Mouse (Mus musculus): ENCODE measurements around the gene Cspg4. TPM values are rescaled to one million over a fixed set of nuclear protein-coding genes. Genes with fewer than 3 reads are reported as not detected.

Gene Cspg4
- polyA plus RNA-seq, 1 experiment: not detected

DNA sequence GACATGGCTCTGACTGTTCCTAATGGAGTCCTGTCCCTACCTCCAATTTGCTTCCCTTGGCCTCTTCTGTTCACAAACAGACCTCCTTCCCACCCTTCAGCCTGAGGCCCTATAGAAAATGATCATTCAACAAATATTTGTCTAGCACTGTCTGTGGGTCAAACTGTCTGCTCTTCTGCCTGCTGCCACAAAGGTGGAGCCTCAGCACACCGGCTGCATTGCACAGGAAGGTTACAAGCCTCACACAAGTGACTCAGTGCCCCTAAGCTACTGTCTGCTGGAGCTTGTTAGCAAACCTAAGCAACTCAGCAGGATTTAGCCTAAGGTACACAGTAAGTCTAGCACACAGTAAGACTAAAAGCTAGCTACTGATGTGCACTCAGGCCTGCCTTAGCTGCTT, 46.2 kb downstream of the Cspg4 start:
- Histone ChIP-seq H3K4me1 (ENCODE audit: control insufficient read depth) (no peaks in the 10 kb centered on the region), H3K9me3 (ENCODE audit: control insufficient read depth, low read length) (no peaks in the 10 kb centered on the region), H3K4me3 (replicated peaks) (no peak overlapping the region), H3K27me3 (ENCODE audit: control insufficient read depth) (no peaks in the 10 kb centered on the region), H3K36me3 (ENCODE audit: control insufficient read depth) (no peaks in the 10 kb centered on the region; the same call in 1 of the 2 replicates)
- TF ChIP-seq GATA1 (IDR thresholded peaks at IDR 0.05; ENCODE audit: low read length) (no peak), TAL1 (IDR thresholded peaks at IDR 0.05; ENCODE audit: low read length) (no peak)

DNA sequence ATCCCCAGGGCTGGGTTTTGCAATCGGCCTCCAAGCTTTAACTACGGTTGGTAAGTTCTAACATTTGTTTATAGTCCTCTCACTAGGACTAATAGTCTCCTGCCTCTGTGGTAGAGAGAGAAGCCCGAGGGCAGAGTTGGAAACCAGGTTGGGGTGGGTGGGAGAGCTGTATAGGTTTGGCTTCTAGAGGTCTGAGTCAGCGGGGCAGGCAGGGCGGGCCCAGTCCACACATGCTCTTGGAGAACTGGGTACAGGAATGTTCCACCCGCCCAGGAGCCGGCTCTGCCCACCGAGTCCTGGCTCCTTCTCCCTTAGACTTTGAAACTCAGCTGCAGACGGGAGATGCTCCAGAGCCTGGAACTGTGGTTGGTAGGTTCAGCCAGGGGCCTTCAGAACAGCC, 49.2 kb downstream of the Cspg4 start:
- H3K27me3 ChIP-seq (ENCODE audit: control insufficient read depth): no peaks in the 10 kb centered on the region
- no peak for TF ChIP-seq GATA1 (IDR thresholded peaks at IDR 0.05; ENCODE audit: low read length)
- no peak for TF ChIP-seq TAL1 (IDR thresholded peaks at IDR 0.05; ENCODE audit: low read length)

DNA sequence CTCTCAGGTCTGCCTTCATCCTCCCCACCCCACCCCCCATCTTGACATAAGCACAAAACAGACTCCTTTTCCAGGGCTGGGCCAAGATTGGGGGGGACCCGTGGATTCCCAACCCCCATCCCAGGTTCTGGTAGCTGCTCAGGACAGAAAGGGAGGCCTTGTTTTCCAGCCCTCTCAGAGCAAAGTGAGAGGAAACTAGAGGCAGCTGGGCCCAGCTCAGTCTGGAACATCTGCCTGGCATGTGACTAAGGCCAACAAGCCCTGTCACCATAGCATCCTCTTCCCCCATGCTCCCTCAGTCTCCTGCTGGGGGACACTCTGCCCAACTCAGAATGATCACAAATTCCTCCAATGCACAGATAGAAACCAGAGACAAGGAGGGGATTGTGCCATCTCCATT, 50.3 kb downstream of the Cspg4 start:
- Histone ChIP-seq H3K4me1 (ENCODE audit: control insufficient read depth) (no peaks in the 10 kb centered on the region), H3K36me3 (ENCODE audit: control insufficient read depth) (peaks cover 2% of the 10 kb centered on the region; the same call in 1 of the 2 replicates), H3K4me3 (replicated peaks) (no peak overlapping the region), H3K27me3 (ENCODE audit: control insufficient read depth) (no peaks in the 10 kb centered on the region), H3K9me3 (ENCODE audit: control insufficient read depth, low read length) (no peaks in the 10 kb centered on the region)
- no peak for TF ChIP-seq TAL1 (IDR thresholded peaks at IDR 0.05; ENCODE audit: low read length)
- TF ChIP-seq GATA1 (IDR thresholded peaks at IDR 0.05; ENCODE audit: low read length): no peak

More for the DNA sequence above, 49.2 kb downstream of the Cspg4 start:
- Histone ChIP-seq H3K9me3 (ENCODE audit: control insufficient read depth, low read length) (no peaks in the 10 kb centered on the region), H3K4me3 (replicated peaks) (no peak overlapping the region), H3K36me3 (ENCODE audit: control insufficient read depth) (peaks cover 2% of the 10 kb centered on the region; the same call in 1 of the 2 replicates), H3K4me1 (ENCODE audit: control insufficient read depth) (no peaks in the 10 kb centered on the region)

DNA sequence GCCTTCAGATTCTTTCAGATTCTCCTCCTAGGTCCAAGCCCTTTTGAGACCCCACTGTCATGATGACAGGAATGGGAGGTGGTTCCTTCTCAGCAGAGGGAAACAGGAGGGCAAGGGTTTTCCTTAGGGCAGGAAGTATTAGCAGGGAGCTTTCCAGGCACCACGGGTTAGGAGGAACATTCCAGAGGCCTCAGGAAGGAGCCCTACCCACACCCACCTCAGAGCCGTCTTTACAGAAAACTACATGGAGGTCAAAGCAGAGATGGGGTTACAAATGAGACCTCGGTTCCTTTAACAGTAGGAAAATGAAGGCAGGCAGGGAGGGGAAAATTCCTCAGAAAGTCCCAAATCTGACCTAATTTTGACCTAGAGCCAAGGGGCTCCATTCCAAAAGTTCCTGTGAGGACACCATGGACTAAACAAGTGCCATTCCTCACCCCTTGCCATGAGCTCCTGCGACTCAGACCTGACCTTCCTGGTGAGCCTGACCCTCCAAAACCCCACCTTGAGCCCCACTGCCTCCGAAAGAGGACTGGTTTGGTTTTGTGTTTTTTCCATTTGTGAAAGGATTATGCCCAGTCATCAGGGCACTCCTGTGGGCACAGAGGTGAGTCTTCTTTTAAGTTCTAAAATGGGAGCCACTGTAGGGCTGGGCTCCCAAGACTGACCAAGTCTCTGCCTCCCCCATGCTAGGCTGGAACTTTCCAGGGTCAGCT, 51.0 kb downstream of the Cspg4 start:
- Histone ChIP-seq H3K4me1 (ENCODE audit: control insufficient read depth) (no peaks in the 10 kb centered on the region), H3K4me3 (replicated peaks) (no peak overlapping the region), H3K27me3 (ENCODE audit: control insufficient read depth) (no peaks in the 10 kb centered on the region), H3K9me3 (ENCODE audit: control insufficient read depth, low read length) (no peaks in the 10 kb centered on the region), H3K36me3 (ENCODE audit: control insufficient read depth) (peaks cover 2% of the 10 kb centered on the region; the same call in 1 of the 2 replicates)
- TF ChIP-seq GATA1 (IDR thresholded peaks at IDR 0.05; ENCODE audit: low read length): no peak
- TF ChIP-seq TAL1 (IDR thresholded peaks at IDR 0.05; ENCODE audit: low read length): no peak

DNA sequence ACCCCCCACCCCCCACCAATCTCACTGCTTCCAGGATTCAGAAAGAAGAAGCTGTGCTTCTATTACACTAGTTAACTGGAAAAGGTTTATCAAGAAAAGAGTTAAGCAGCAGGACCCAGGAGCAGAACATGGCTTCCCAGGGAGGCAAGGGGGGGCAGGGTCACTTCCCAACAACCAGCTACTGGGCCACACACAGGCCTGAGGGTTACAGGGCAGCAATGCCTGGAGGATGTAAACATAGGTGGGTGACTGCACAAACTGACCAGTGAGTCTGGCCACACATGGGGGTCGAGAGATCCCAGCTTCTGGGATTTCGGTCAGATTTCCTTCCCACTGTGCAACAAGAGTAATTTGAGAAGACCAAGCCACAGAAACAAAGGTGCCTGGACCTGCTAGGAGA, 52.3 kb downstream of the Cspg4 start:
- H3K4me3 ChIP-seq (replicated peaks): no peak overlapping the region
- H3K36me3 ChIP-seq (ENCODE audit: control insufficient read depth): peaks cover 4% of the 10 kb centered on the region; the same call in 1 of the 2 replicates
- TF ChIP-seq TAL1 (IDR thresholded peaks at IDR 0.05; ENCODE audit: low read length): no peak
- TF ChIP-seq GATA1 (IDR thresholded peaks at IDR 0.05; ENCODE audit: low read length): no peak

DNA sequence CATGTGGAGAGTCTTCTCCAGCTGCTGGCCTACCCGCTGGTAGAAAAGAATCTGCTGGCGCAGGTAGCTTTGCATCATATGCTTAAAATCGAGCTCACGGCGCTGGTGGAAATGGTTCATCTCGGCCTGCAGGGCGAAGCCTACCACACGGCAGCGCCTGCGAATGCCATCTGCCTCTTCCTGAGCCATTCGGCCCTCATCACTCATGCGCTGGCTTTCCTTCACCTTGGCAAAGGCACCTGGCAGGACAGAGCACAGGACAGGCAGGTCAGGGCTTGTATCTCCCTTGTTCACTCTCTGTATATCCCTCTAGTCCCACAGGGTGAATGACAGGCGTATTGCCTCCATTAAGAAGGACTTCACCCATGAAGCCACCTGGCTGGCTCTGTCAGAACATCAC, 53.6 kb downstream of the Cspg4 start:
- H3K4me1 ChIP-seq (ENCODE audit: control insufficient read depth): no peaks in the 10 kb centered on the region
- no peak for TF ChIP-seq TAL1 (IDR thresholded peaks at IDR 0.05; ENCODE audit: low read length)
- TF ChIP-seq GATA1 (IDR thresholded peaks at IDR 0.05; ENCODE audit: low read length): no peak
- peaks cover 4% of the 10 kb centered on the region; the same call in 1 of the 2 replicates for H3K36me3 ChIP-seq (ENCODE audit: control insufficient read depth)
- no peak overlapping the region for H3K4me3 ChIP-seq (replicated peaks)
- H3K9me3 ChIP-seq (ENCODE audit: control insufficient read depth, low read length): peaks cover 4% of the 10 kb centered on the region
- H3K27me3 ChIP-seq (ENCODE audit: control insufficient read depth): no peaks in the 10 kb centered on the region

More for the DNA sequence above, 52.3 kb downstream of the Cspg4 start:
- no peaks in the 10 kb centered on the region for H3K4me1 ChIP-seq (ENCODE audit: control insufficient read depth)
- peaks cover 4% of the 10 kb centered on the region for H3K9me3 ChIP-seq (ENCODE audit: control insufficient read depth, low read length)
- H3K27me3 ChIP-seq (ENCODE audit: control insufficient read depth): no peaks in the 10 kb centered on the region

DNA sequence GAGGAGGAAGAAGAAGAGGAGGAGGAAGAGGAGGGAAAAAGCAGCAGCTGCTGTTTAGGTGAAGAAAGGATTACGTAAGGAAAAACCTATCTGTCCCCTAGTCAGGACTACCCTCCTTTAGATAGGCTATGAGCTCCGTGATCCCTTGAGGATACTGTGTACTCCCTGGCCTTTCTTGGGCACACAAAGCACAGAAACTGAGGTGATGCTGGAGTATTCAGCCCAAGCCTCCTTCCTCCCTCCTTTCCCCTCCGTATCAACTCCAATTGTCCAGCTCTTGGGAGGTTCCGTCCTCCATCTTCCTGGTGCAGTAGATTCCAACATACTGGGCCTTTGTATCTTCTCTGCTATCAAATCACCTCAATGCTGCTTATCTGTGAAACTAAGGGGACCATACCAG, 57.9 kb downstream of the Cspg4 start:
- no peak for TF ChIP-seq GATA1 (IDR thresholded peaks at IDR 0.05; ENCODE audit: low read length)
- no peak for TF ChIP-seq TAL1 (IDR thresholded peaks at IDR 0.05; ENCODE audit: low read length)
- Histone ChIP-seq H3K27me3 (ENCODE audit: control insufficient read depth) (peaks cover 19% of the 10 kb centered on the region), H3K4me1 (ENCODE audit: control insufficient read depth) (peaks cover 5% of the 10 kb centered on the region), H3K9me3 (ENCODE audit: control insufficient read depth, low read length) (peaks cover 4% of the 10 kb centered on the region), H3K36me3 (ENCODE audit: control insufficient read depth) (peaks cover 2% of the 10 kb centered on the region; the same call in 1 of the 2 replicates), H3K4me3 (replicated peaks) (no peak overlapping the region)

DNA sequence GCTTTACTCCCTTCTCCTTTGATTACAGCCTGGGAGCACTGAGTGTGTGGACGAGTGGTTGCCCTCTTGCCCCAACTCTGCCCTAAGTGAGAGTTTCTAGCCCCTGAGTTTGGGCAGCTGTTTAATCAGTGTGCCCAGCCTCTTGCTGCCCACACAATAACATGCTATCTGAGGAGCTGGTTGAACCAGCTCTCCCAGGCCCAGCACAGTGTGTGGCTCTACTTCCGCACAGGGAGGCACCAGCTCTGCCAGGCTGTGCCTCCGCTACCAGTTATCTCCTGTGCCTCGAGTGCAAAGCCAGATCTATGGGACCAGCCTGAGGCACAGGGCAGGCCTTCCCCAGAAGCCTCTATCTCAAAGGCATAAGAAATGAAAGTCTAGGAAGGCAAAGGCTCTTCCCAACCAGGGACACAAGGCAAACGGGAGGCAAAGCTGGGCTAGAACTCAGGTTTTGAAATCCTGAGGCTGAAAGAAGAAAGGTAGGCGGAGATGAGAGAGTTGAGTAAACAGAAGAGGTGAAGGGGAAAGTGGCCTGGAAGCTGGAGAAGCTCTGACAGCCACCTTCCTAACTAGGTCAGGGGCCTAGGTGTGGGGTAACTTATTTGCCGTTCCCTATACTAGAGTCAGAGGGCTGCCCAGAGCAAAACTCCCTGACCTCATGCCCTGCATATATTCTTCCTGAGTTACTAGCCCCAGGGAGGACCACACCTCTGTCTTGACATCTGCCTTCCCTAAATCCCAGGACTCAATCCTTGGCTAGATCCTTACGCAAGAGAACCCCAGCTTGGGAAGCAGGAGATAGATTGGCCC, 59.2 kb downstream of the Cspg4 start:
- Histone ChIP-seq H3K9me3 (ENCODE audit: control insufficient read depth, low read length) (peaks cover 4% of the 10 kb centered on the region), H3K36me3 (ENCODE audit: control insufficient read depth) (peaks cover 2% of the 10 kb centered on the region; the same call in 1 of the 2 replicates), H3K27me3 (ENCODE audit: control insufficient read depth) (peaks cover 32% of the 10 kb centered on the region), H3K4me3 (replicated peaks) (no peak overlapping the region), H3K4me1 (ENCODE audit: control insufficient read depth) (peaks cover 15% of the 10 kb centered on the region)
- no peak for TF ChIP-seq GATA1 (IDR thresholded peaks at IDR 0.05; ENCODE audit: low read length)
- TF ChIP-seq TAL1 (IDR thresholded peaks at IDR 0.05; ENCODE audit: low read length): no peak

DNA sequence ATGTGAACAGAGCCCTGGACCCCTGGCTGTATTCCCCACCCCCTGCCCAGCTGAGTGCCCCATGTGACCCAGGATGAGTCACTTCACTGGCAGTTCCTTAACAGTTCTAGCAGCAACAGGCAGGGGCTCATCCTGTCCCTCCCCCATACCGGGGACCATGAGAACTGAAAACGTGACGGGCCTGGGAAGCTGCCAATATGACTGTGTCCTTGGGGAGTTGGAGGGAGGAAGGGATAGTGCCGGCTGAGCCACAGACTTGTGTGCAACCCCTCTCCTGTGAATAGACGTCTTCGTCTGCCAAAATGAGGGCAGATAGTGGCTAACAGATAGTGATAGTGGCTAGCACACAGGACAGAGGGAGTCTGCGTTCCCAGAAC, 59.8 kb downstream of the Cspg4 start:
- Histone ChIP-seq H3K9me3 (ENCODE audit: control insufficient read depth, low read length) (peaks cover 4% of the 10 kb centered on the region), H3K36me3 (ENCODE audit: control insufficient read depth) (peaks cover 2% of the 10 kb centered on the region; the same call in 1 of the 2 replicates), H3K4me3 (replicated peaks) (no peak overlapping the region), H3K4me1 (ENCODE audit: control insufficient read depth) (peaks cover 15% of the 10 kb centered on the region), H3K27me3 (ENCODE audit: control insufficient read depth) (peaks cover 38% of the 10 kb centered on the region)
- TF ChIP-seq TAL1 (IDR thresholded peaks at IDR 0.05; ENCODE audit: low read length): no peak
- no peak for TF ChIP-seq GATA1 (IDR thresholded peaks at IDR 0.05; ENCODE audit: low read length)

Measured in erythroblast, embryonic 14.5 days (primary cell).